Mouse (Mus musculus) ovary, postnatal 36 days (tissue): ENCODE data around the gene Crybb2.
"Not testable (repeated sequence)": the region's sequence is repeated elsewhere in the genome, so short reads cannot be mapped to it uniquely, and the experiment has no call there.

Source experiments
- DNase-seq: peaks from one replicate; pipeline ENCODE4 v3.0.0; 2022; ENCODE audit warnings: low spot score, mixed read lengths

Crybb2 gene

GRCm38 (mm10) chr5:113070017-113070416 lies at the start of gene Crybb2:
Crybb2 (minus strand) TSS chr5:113070117.
- no peak for DNase-seq

DNA sequence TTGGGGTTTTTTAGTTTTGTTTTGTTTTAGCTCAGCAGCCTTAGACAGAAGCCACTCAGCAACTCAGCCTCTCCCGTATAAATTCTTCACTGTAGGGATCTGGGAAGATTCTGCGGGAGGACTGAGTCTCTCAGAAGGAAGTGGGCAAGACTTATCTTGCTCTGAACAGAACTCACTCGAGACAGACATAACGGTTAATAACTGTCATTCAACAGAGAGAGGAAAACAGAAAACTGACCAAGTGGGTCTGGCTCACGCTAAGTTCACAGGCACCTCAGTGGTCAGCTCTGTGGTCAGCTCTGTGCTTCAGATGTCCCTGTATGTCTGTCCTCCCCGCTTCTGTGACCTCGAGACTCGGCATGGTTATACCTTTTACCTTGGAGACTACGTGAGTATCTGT lies 49.4 kb upstream of the Crybb2 start:
- no peak for DNase-seq

- DNase-seq: no peak
Observed at GRCm38 (mm10) chr5:113118695-113119094, 48.8 kb upstream of the Crybb2 start.

DNA sequence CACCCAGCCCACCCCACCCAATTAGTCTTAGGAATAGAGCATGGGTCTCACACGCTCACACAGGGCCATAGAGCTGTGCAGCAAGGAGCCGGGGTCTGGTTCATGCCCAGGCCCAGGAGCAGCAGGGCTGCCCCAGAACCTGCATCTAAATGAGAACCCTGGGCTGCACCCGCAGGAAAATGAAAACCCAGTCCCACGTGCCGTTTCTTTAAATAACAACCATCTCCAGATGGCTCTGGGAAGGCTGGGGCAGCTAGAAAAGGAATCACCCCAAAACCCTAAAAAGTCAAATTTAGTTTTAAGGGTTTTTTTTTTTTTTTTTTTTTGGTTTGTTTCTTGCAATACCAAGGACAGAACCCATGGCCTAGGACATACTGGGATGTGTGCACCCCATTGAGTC lies 47.4 kb upstream of the Crybb2 start:
- no peak for DNase-seq

- DNase-seq: no peak
Observed at GRCm38 (mm10) chr5:113115896-113116295, 46.0 kb upstream of the Crybb2 start.

- DNase-seq: no peak
Observed at GRCm38 (mm10) chr5:113114264-113115225, 44.6 kb upstream of the Crybb2 start.

GRCm38 (mm10) chr5:113113120-113113519 lies 43.2 kb upstream of the Crybb2 start:
- no peak for DNase-seq

GRCm38 (mm10) chr5:113111336-113111735 lies 41.4 kb upstream of the Crybb2 start:
- no peak for DNase-seq

GRCm38 (mm10) chr5:113110929-113111328 lies 41.0 kb upstream of the Crybb2 start:
- DNase-seq: no peak

DNA sequence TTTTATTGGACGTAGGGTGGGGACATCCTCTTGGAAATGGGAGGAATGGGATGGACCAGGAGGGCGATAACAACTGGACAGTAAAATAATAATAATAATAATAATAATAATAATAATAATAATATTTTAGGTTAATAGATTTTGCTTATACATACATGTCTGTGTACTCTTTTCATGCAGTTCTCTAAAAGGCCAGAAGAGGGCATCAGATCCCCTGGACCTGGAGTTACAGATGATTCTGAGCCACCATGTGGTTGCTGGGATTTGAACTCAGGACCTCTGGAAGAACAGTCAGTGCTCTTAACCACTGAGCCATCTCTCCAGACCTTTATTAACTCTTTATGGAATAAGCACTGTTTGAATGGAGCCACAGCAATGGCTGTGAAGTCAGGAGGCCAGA lies 39.7 kb upstream of the Crybb2 start:
- not testable (repeated sequence) for DNase-seq

DNA sequence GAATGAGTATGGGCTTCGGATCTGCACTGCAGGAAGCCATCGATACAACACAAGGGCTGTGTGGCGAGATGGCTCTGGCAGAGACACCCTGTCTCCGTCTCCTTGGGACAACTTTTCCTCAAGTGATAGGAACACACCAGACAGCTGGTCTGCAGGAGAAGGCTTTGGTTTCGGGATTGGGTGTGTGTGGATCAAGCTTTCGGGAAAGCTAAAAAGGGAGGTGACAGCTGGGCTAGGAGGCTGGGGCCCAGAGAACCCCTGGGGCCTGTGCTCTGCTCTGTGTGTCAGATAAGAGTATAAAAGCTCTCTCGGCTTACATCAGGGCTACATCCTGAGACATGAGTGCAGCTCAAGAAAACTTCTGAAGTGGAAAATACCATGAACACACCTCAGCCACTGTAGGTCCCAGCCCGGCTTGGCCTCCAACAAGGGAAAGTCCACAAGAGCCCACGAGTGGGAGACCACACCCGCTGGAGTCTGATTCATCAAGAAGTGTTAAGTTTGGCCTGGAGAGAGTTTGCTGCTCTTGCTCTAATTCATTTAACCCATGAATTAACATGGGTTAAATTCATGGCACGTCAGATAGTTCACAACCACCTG lies 38.3 kb upstream of the Crybb2 start:
- DNase-seq: no peak

DNA sequence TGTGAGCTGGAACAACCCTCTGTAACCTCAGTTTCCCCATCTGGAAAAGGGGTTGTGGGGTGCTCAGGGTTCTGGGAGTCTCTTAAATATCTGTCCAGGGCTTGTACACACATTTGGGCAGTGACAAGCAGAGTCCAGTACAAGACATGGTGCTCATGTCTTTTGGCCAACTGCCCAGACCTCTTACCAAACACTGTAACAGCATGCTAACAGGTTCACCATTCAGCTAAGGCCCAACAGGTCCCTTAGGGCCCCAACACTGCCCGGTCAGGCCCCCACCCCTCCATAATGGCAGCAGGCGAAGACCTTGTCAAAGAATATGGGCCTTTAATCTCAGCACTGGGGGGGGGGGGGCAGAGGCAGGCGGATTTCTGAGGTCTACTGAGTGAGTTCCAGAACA lies 37.8 kb upstream of the Crybb2 start:
- no peak for DNase-seq

- DNase-seq: no peak
Observed at GRCm38 (mm10) chr5:113106594-113106993, 36.7 kb upstream of the Crybb2 start.

- DNase-seq: no peak
Observed at GRCm38 (mm10) chr5:113105481-113105880, 35.6 kb upstream of the Crybb2 start.

GRCm38 (mm10) chr5:113105035-113105434 lies 35.1 kb upstream of the Crybb2 start:
- DNase-seq: no peak

DNA sequence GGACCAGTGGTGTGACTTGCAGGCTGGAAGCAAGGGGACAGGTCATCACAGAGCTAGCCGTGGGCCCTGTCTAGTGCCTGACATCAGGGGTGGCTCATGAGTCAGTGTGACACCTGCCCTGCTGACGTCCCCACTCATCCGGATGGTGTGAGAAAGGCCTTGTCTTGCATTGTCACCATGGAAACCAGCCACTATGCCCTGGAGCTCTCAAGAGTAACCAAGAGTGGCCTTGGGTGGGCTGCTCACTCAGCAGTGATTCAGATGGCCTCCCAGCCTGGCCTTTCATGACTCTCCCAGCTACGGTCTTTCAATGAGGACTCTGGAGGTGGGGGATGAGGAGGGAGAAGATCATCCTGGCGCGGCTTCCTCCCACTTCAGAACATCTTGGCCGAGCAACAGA lies 32.5 kb upstream of the Crybb2 start:
- DNase-seq: no peak

DNA sequence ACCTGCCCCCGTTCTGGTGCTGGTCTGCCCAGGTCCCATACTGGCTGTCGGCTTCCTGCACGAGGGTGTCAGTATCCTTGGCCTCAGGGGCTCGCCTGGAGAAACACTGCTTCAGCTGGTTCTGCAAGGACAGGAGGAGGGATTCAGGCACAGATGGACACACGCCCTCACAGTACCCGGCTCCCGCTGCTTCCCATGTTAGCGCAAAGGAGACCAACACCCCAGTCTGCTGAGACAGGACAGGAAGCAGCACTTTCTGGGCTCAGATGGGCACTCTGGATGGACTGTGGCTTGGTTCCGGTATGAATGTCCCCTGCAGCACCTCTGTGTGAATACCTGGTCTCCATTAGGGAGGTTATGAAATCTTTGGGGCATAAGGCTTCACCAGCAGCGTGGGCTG lies 31.5 kb upstream of the Crybb2 start:
- DNase-seq: no peak

- DNase-seq: no peak
Observed at GRCm38 (mm10) chr5:113100422-113100821, 30.5 kb upstream of the Crybb2 start.

- DNase-seq: peak; percentile 88
Observed at GRCm38 (mm10) chr5:113099546-113099945, 29.6 kb upstream of the Crybb2 start.

DNA sequence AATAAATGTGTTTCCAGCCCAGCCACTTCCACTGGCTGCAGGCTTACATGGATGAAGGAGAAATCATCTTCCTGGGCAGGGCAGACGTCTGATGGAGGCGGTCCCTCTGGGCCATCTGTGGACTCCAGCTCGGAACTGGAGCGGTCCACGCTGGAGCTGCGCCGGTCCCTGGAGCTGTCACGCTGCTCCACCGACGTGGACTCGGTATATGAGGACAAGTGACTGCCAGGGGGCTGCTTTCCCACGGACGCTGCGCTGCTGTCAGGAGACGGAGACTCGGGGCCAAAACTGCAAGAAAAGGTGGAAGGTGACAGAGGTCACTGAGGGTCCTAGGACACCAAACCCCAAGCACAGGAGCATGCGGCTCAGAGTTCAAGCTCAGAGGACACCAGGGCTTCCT lies 27.6 kb upstream of the Crybb2 start:
- no peak for DNase-seq

- DNase-seq: no peak
Observed at GRCm38 (mm10) chr5:113095456-113095855, 25.5 kb upstream of the Crybb2 start.

GRCm38 (mm10) chr5:113092406-113092805 lies 22.5 kb upstream of the Crybb2 start:
- DNase-seq: no peak

DNA sequence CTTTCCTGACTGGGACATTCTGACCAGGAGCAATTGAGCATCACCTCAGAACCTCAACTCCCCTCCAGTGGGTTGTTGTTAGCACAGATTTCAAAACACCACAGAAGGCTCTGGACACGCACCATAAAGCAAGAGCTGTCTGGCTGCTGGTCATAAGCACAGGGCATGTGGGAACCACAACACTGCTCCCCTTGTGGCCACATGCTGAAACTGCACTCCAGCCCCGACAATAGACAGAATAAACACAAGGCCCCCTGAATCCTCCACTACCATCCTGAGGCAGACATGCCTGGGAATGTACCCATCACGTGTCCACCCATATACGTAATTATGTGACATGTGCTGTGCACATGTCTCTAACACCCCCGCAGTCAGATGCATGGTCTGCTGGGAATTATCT lies 21.2 kb upstream of the Crybb2 start:
- no peak for DNase-seq
